Mouse (Mus musculus): ENCODE data around the gene Spata18.

The Spata18 gene

DNA sequence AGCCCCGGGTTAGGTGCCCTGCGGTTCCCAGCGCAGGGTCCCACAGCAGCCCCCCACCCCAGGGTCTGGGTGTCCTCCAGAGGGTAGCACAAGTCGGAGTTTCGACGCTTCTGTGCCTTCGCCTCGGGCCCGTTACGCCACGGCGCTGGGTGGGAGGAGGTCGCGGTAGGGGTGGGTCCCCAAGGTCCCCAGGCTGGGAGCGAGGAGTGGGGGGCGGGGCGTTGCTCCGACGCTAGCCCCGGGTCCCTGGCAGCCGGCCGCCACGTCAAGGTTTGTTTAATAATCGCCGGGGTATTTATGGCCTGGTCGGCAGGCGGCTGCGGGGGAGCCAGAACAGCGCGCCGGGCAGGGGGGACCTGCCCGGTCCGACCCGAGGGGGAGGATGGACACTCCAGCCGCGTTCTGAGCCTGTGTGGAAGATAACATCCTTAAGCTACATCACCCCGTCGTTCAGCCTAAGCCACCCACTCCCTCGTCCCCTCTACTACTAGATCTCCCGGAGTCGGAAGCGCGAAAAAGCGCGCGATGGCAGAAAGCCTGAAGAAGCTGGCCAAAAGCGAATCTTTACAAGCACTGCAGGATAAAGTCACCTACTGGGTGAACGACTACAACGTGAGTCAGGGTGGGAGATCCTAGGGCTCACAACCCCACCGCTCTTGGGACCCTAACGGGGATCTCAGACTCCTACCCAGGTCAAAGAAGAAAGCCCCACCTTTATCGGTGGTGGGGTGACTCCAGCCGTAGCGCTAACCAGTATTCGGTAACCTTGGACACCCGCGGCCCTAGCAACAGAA lies at the start of gene Spata18:
Gene Spata18, plus strand, starts transcription at position 319 of the 794 bp plus-strand sequence.
- no peak for DNase-seq (ENCODE audit: extremely low spot score, low read depth, low spot score)

DNA sequence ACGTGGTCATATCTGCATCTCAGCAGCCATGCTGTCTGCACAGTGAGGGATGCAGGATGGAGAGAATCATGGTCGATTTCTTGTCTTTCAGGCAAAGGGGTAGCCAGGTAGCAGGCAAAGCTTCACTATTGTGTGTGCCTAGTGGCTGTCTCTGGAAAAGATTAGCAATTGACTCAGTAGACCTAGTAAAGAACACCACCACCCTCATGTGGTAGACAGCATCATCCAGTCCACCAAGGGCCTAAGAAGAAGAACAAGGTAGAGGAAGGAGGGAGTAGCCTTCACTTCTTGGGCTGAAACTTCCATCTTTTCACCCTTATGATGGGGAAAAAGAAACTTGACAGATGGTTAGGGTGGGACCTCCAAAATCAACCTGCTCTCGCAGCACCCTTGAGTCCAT lies 48.3 kb upstream of the Spata18 start:
- no peak for DNase-seq (ENCODE audit: extremely low spot score, low read depth, low spot score)

DNA sequence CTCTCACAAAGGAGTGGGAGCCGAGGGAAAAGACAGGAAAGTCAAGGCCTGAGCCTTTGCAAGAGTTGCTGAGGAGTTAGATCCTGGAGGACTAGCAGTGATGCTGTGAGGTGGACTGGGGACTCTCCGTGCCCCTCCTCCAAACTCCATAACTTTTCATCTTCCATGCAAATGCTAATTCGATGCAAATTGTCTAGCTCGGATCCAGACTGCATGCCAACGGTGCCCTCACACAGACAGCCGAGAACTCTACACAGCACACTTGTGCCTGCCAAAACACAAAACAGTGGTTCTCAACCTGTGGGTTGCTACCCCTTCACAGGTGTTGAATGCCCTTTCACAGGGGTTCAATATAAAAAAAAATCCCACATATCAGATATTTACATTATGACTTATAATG lies 46.6 kb upstream of the Spata18 start:
- no peak for DNase-seq (ENCODE audit: extremely low spot score, low read depth, low spot score)

DNA sequence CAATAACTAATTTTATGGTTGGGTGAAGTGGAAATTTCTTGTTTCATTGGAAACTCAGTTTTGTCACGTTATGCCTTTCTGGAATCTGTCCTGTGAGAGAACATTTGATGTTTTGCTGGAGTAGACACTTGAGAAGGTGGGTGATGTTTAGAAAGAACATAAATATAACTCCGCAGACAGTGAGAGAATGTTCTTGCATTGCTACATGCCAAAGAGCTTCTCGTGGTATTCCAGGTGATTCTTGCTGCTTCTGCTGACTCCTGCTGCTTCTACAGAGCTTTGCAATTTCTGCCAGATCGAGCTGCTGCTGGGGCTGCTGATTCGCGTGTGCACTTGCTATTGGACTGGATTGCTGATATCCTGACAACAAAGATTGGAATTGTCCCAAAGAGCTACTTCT lies 46.2 kb upstream of the Spata18 start:
- no peak for DNase-seq (ENCODE audit: extremely low spot score, low read depth, low spot score)

DNA sequence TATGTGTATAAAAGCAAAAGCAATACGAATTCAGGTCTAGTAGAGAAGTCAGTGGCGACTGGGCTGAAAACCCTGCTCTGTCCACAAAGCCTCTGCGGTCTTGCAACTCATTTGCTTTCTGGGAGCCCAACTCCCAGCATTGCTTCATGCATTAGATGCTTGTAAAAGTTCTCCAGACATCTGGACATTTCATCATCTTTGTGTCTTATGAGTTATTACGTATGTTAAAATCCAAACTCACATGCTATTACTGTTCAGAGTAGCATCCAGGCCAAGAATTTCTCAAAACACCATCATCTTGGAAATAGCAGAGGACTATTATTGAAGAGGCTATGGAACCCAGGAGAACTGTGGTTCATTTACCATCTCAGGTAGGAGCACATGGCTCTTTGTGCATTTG lies 40.1 kb upstream of the Spata18 start:
- DNase-seq (ENCODE audit: extremely low spot score, low read depth, low spot score) = no peak

DNA sequence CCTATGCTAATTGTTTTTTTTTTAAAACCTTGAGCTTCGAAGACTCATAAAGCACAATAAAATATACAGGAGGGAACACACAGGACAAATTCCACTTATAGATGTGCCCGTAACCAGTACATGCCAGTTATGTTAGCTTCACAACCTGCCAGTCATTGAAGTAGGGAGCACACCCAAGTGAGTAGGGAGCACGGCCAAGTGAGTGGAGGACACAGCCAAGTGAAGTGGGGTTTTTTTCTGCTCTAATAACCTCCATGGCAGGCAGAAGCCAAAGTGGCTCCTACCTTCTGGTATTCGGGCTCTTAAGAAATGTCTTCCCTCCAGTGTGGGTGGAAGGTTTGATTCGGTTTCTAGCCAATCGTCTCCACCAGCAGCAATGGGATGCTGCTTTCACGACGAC lies 37.9 kb upstream of the Spata18 start:
- DNase-seq (ENCODE audit: extremely low spot score, low read depth, low spot score) = no peak

DNA sequence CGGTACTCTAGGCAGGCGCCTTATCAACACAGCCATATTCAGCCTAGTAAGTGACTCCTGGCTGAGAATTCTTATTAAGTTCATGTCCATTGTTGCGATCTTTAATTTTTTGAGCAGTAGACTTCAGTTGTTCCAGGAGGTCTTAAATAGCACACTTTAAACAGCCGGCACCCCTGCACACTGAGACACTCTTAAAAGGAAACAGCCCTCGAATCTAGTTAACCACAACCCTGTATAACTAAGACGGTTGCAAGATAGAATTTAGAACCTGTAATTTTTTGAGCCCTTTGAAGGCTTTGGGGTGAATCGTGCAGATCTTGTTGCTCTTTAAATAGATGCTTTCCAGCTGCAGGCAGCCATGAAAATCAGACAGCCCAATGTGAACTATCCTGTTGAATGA lies 36.0 kb upstream of the Spata18 start:
- no peak for DNase-seq (ENCODE audit: extremely low spot score, low read depth, low spot score)

DNA sequence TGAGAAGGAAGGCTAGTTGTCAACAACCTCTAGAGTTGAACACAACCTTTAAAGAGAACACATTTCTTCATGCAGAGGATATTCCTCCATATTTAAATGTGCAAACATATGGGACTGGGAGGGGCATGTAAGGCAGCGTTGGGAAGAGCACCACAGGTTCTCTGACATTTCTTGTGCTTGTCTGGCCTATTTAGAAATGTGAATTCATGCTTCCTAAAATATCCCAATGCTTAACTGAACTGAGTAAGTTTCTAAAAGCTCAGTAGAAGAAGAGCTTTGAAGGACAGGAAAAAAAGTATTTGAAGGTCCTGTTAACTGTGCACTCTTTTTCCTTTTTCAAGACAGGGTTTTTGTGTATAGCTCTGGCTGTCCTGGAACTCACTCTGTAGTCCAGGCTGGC lies 32.2 kb upstream of the Spata18 start:
- no peak for DNase-seq (ENCODE audit: extremely low spot score, low read depth, low spot score)

DNA sequence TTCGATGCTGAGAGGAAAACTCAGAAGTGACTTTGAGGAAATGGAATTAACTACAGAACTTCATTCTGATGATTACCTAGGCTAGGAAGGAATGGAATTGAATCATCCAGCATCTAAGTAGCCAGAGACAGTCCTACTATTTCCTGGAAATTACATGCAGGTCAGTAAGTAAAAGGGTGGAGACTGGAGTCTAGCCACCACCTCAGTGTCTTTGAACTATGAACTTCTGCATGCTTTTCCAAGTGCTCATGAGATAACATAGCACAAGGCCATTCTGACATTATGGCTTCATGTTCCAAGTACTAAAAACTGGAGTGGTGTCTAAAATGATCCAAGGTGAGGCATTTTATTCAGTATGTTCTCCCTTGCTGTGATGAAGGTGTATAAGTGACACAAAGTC lies 25.7 kb upstream of the Spata18 start:
- no peak for DNase-seq (ENCODE audit: extremely low spot score, low read depth, low spot score)

DNA sequence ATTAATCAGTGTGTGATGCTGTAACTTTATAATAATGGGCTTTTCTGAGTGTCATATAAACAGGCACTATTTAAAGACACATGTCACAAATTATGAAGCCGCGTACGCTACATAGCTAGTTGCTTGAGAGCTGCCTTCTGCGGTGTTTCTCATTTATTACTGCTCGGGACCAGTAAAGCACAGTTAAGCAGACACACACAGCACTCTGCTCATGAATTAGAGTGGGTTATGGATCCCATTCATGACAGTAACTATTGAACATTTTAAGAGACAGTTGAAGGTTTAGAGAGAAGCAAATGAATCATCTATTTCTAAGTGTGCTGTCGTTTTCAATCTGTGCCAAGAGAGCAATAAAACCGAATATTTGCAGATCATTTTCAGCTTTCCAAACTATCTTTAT lies 24.3 kb upstream of the Spata18 start:
- no peak for DNase-seq (ENCODE audit: extremely low spot score, low read depth, low spot score)

DNA sequence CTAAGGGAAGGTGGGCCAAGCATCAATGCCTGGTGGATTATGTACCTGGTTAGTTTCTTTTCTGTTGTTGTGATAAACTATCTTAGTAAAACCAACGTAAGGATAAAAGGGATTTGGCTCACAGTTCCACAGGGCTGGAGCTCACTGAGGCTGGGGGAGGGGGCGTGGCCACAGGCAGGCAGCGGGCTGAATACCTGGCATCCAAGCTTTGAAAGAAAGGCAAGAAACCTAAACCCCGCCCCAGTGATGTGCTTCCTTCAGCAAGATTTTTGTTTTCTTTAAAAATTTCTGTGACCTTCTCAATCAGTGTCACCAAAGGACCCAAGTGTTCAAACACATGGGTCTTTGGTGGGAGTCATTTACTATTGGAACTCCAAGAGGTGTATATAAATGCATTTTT lies 23.6 kb upstream of the Spata18 start:
- DNase-seq (ENCODE audit: extremely low spot score, low read depth, low spot score) = no peak

DNA sequence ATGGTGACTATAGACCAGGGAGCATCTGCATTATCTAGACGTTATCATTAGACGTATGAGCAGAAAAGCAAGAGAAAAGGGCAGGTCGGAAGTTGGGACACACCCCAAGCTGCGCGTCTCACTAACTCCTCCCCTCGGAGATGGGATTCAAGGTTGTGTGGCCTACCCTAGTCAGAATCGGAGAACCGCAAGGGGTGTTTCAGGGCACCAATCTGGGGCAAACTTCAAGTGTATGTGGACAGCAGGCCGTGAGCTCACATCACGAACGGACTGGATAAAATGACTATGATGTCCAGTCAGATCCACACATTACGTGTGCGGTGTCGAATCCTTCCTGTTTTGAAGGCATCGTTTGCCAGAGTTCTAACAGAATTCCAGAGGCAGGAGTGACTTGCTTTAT lies 23.2 kb upstream of the Spata18 start:
- DNase-seq (ENCODE audit: extremely low spot score, low read depth, low spot score) = no peak

DNA sequence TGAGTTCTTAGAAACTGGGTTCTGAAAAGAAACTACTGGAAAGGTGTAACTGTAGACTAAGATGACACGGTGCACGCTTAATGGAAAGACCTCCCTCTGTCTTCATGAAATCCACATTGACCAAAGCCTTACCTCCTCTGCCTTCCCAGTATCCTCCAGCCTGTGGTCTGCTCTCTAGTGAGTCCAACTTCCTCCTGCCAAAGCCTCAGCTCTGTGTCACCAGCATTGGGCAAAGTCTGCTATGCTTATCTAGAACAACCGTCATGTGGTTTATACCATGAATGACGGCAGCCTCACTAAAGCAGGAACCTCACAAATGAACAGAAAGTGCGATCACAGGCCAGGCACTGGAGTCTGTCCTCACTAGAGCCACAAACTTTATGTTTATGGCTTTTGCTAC lies 21.0 kb upstream of the Spata18 start:
- DNase-seq (ENCODE audit: extremely low spot score, low read depth, low spot score) = no peak

DNA sequence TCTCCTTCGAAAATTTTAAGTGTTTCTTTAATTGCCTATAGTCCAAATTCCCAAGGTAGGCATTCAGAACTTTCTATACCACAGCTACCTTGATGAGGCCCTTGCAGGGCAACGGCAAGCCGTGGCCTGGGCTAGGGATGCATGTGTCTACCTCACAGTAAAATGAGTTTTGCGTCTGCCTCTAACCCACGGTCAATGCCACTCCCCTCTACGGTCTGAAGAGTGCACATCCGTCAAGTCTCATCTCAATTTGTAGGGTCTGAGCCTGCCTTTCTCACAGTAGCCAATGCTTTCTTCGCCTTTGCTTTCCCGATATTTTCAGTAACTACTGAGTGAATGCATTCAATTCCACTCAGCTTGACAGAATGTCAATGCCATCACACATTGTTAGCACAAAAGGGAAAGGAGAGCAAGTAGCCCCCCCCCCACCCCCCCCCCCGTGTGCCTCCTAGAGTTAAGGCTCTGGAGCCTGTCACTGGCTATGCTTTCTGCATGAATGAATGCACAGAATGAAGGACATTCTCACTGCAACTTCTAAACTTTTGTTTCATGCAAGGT lies 20.1 kb upstream of the Spata18 start:
- DNase-seq (ENCODE audit: extremely low spot score, low read depth, low spot score) = no peak

DNA sequence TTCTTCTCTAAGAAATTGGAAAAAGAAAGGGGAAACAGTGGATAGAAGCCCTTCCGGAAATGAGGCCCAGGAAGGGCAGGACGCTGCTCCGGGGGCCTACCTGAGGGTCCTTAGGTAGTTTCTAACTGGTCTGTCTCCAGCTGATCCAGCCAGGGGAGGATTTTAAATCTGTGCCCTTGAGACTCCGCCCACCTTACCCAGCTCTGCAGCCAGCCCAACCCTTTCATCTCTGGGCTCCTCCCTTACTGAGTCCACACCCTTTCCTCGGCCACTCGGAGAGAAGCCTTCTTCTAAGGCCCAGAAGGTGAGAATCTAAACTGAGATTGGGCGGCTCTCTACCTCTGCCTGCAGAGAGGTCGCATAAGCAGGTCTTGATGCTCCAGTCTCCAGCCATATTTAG lies 18.9 kb upstream of the Spata18 start, which contains the start of gene Lrrc66:
Gene Lrrc66, minus strand, starts transcription at position 236 of the 400 bp plus-strand sequence.
- no peak for DNase-seq (ENCODE audit: extremely low spot score, low read depth, low spot score)

DNA sequence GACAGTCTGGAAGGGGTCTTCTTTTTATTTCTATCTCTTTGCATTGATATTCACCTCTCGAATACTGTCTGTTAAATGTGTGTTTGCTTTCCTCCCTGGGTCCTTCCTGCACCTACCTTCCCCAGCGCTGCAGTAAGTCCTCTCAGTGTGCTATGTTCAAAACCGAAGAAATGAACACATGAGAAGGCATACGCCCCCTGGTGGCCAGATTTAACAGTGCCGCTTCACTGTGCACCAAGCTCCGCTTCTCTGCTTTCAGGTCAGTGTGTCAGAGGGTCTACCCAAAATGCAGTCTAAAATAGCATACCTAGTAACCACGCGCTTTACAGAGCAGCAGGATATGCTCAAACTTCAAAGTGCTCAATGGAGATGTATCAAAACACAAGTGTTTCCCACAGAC lies 18.0 kb upstream of the Spata18 start:
- DNase-seq (ENCODE audit: extremely low spot score, low read depth, low spot score) = no peak

DNA sequence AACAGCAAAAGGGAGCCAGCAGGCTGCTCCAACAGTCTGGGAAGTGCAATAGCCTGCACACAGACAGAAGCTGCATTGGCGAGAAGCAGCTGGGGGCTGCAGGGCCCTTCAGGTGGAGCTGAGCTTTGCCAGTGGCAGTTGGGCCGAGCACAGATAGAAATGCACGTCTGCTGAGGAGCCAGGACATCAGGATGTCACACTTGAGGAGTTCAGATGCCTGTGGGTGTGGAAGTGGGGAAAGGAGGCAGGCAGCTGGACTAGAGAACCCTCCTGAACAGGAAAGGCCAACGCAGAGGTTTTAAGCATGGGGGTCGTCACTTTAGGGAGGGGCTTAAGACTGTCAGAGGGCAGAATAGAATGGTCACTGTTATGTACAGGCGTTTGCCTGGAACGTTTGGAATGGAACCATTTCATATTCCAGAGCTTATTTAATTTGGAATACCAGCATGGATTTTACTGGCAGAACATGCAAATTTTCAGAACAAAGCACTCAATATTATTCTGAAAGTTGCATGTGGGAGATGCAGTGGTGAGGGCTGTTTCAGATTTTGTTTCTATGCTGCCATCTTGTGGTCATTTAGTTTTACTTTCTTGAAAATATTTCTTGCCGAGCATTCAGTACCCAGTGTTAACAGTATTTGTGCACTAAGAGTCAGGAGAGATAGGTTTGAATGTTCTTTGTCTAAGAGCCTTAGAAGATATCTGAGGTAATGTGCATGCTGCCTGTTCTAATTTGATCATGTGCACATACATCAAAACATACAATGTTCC lies 13.7 kb upstream of the Spata18 start:
- no peak for DNase-seq (ENCODE audit: extremely low spot score, low read depth, low spot score)

DNA sequence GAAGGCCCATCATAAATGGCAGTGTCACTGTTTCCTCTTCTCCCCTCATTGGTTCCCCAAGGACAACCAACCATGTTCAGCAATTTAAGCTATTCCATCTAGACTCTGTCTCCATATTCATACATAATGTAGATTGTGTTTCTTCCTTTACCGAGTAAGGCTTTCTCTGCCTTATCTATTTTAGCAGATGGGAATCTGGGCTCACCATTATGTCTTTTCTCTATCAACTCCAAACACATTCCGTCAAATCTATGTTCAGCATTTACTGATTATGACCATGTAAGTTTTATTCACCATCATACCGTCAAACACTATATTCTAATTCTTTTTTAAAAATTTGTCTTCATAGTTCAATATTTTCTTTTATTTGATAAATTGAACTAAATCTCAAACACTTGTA lies 10.1 kb upstream of the Spata18 start:
- DNase-seq (ENCODE audit: extremely low spot score, low read depth, low spot score) = no peak

DNA sequence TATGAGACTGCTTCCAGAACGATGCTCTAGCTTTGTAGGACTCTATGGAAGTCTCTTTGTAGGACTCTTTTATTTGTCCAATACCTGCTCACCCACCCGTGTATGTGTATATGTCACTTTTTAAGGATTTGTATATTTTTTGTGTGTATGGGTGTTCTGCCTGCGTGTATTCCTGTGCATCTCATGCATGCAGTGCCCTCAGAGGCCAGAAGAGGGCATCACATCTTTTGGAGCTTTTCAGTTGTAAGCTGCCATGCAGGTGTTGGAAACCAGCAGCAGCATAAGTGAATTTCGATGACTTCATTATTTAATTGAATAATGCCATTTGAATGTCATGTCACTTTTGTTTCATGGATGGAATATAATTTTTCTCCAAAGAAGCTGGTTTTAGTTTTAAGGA lies 9.1 kb upstream of the Spata18 start:
- DNase-seq (ENCODE audit: extremely low spot score, low read depth, low spot score) = no peak

DNA sequence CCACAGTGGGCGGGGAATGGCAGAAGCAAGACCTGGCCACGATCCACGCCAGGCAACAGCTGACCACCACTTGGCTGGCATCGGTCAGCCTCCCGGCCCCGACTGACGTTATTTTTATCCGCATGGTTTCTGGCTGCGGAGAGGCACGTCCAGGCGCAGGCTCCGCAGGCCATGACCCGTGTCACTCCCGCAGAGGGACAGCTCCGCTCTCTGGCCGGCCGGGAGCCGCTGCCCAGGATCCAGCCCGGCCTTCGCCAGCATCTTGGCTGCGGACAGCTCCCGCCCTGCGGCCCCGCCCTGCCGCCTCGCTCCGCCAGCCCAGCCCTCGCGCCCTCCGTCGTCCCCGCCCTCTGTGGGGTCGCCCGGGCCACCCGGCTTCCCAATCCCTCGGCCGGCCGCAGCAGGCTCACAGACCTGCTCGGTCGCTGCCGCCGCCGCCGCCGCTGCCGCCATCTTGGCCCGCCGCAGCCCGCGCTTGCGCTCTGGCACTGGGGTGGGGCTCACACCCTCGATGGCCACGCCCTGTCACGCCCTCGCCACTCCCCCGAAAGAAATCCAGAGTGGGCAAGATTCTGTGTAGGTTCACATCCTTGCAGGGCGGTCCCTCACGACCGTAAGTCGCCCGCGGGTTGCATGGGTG lies 3.8 kb upstream of the Spata18 start, which contains the start of gene Sgcb:
Gene Sgcb, minus strand, starts transcription at position 530 of the 640 bp plus-strand sequence.
- DNase-seq (ENCODE audit: extremely low spot score, low read depth, low spot score) = no peak

DNA sequence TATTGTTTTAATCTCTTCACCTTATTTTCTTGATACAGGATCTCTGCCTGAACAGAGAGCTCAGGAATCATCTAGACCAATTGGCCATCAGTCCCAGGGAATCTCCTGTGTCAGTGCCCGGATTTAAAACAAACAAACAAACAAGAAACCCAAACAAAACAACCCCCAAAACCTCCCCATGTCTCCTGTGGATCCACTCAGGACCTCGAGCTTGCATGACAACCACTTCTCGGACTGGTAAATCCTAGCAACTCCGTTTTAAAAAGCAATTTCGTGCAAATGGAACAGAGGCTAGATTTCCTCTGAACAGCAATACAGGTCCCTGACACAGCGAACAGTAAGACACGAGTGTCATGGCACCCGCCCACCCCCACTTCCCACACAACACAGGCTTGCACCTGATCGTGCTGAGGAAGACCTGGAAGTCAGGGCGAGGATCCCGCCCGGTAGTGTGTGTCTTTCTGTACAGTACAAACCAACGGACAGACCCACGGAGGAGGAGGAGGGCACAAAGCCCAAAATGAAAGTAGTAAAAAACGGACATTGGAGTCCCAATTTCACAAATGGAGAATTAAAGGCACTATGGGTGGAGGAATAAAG lies 714 bp upstream of the Spata18 start:
- DNase-seq (ENCODE audit: extremely low spot score, low read depth, low spot score) = no peak
